Mouse (Mus musculus) liver, adult 2 months (tissue): ENCODE measurements around the gene Dxo.

Source experiments
- CTCF ChIP-seq: fragments of 200-500 bp; IDR thresholded peaks from 2 replicates; pipeline ENCODE4 v1.5.1; 2011; ENCODE audit warnings: low read depth, low read length, control low read depth
- POLR2A ChIP-seq: fragments of 200-500 bp; IDR thresholded peaks from 2 replicates; pipeline ENCODE4 v1.6.1; 2011; ENCODE audit warnings: low read length, control low read depth; ENCODE audit not compliant: insufficient read depth; ENCODE audit errors: extremely low read depth

GRCm38 (mm10) chr17:34836856-34837221 is at the start of gene Dxo, which contains the start of gene Stk19:
- TF ChIP-seq POLR2A (peak; percentile 60; the same call in 1 of the 2 replicates), CTCF (no peak)
